Mouse (Mus musculus) ovary, adult 18-20 months (tissue): Measurements from ENCODE around the gene Mthfr.

Experiments
- DNase-seq: peaks from one replicate; pipeline ENCODE4 v3.0.0; 2022; ENCODE audit warnings: low spot score, mixed read lengths

The Mthfr gene

GRCm38 (mm10) chr4:148038600-148039253 is at the start of gene Mthfr, which contains the start of gene Clcn6:
TSS of gene Mthfr (plus strand) at chr4:148039077.
TSS of gene Clcn6 (minus strand) at chr4:148038821.
- DNase-seq: peak; percentile 99

DNA sequence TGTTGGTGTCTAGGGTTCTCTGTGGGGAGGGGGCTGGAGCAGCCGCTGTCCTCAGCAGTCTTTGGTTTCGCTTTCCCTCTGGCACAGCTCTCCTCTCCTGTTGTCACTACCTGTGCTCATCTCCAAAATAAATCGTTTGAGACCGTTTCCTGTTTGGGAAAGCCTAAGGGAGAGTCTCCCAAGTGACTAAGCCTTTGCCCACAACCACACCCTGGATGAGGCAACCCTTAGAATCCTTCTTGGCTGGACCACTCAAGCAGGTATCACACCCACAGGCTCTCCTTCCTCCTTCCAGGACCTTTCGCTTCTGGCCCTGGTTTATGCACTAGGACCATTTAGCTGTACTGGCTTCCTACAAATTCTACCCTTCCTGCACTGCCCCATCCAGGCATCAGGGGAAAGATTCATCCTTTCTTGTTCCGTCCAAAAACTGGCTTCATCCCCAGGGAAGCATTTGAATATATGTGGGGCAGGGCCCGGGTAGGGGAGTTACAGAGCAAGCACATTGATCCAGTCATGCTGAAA is 45.2 kb upstream of the Mthfr start:
- no peak for DNase-seq

- no peak for DNase-seq
Observed at GRCm38 (mm10) chr4:147995311-147995710, 43.6 kb upstream of the Mthfr start.

- no peak for DNase-seq
Observed at GRCm38 (mm10) chr4:148000202-148000772, 38.6 kb upstream of the Mthfr start, which contains the start of gene Nppa. TSS of gene Nppa (plus strand) at chr4:148000722.

DNA sequence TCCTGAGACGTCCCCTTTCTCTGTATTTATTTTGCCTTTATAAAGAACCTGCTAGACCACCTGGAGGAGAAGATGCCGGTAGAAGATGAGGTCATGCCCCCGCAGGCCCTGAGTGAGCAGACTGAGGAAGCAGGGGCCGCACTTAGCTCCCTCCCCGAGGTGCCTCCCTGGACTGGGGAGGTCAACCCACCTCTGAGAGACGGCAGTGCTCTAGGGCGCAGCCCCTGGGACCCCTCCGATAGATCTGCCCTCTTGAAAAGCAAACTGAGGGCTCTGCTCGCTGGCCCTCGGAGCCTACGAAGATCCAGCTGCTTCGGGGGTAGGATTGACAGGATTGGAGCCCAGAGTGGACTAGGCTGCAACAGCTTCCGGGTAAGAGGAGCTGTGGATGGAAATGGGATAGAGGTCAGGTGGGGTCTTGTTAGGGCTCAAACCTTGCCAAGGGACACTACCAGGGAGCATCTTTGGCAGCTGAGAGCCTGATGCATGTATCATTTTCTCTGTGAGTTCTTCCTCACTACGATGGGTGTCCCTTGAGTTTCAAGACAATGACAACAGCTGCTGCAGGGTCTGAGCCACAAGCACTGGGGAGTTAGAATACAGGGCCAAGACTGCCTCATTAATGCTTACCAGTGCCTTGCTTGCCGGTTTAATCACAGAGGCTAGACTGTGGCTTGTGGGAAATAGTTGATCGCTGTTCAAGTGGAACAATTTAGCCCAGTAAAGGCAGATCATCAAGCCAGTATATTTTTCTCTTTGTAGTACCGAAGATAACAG is 37.7 kb upstream of the Mthfr start:
- no peak for DNase-seq

- DNase-seq: no peak
Observed at GRCm38 (mm10) chr4:148001866-148002265, 37.0 kb upstream of the Mthfr start.

DNA sequence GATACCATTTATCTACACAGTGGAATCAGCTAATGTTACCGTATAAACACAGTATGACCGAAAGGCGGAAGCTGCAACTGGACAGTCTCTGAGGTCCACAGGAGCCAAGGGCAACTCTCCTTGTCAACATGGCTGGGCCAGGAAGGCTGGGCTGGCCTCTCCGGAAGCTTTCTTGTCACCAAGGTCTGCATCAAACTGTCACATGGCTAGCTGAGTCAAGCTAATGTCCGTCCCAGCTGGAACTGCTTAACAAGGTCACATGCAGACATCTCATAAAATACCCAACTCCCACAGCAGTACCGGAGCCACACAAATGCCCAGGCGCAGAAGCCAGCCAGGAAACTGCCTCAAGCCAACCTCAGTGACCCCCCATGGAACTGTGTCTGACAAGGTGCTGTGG is 34.5 kb upstream of the Mthfr start:
- no peak for DNase-seq

DNA sequence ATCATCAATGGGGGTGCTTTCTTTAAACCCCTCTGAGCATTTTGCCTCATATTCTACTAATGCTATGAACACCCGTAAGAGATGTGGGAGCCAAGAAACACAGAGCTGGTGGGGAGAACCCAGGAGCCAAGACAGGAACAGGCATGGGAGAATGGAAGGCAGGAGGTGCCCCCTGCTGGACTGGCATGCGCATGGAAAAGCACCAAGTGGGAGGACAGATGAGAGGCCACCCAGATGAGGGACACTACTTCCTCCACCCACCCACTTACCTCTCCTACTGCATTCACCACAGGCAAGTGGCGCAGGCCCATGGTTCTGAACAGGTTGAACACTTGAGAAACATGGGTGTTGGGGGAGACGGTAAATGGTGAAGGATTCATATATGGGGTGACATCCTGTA is 30.5 kb upstream of the Mthfr start:
- no peak for DNase-seq

DNA sequence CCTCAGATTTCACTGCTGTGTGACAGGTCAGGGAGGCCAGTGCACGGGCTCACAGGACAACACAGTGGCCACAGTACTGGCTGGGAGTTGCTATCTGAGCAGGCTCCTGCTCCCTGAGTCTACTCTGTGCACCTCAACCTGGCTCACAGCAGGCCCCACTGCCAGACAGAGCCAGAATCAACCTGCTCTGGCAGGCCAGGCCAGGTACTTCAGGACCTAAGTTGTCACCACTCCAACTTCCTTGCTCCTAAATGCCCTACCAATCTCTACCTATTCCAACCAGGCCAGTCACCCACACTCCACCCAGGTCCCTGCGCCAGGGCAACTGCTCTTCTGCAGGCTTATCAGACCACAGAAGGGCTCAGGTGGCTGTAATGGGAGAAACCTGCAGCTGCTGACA is 29.2 kb upstream of the Mthfr start:
- DNase-seq: no peak

- DNase-seq: no peak
Observed at GRCm38 (mm10) chr4:148011332-148011731, 27.5 kb upstream of the Mthfr start.

- DNase-seq: no peak
Observed at GRCm38 (mm10) chr4:148012216-148012615, 26.7 kb upstream of the Mthfr start.

- no peak for DNase-seq
Observed at GRCm38 (mm10) chr4:148015418-148015817, 23.5 kb upstream of the Mthfr start.

DNA sequence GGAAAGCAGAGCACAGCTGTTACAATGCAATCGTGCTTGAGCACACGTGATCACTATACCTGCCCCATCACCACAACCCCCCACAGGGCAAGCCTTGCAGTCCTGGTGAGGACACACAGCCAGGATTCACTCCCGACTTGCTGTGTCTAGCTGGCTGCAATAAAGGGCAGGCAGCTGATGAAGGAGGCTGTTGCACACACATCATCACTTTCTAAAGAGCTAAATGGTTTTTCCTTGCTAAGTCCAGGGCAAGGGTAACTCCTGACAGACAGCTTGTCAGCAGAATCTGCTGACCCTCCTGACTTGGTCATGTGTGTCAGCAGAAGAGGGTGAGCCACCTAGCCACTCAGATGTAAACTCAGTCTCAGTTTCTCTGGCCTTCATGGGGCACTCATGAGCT is 21.9 kb upstream of the Mthfr start:
- no peak for DNase-seq

DNA sequence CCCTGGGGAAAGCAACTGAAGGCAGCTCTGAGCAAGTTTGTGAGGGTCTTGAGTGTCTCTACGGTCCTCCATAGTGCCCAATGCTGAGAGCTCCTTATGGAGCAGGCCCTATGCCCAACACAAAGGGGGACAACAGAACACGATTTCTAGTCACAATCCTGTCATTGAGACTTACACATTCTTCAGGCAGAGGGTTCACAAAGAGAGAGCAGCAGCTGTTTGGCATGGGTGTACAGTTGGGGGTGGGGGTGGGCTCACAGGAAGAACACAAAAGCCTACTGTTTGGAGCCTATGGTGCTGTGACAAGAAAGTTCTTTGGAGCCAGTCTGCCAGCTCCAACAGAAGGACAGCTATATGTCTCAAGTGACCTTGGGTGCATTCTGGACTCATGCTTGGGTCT is 20.5 kb upstream of the Mthfr start:
- DNase-seq: no peak

DNA sequence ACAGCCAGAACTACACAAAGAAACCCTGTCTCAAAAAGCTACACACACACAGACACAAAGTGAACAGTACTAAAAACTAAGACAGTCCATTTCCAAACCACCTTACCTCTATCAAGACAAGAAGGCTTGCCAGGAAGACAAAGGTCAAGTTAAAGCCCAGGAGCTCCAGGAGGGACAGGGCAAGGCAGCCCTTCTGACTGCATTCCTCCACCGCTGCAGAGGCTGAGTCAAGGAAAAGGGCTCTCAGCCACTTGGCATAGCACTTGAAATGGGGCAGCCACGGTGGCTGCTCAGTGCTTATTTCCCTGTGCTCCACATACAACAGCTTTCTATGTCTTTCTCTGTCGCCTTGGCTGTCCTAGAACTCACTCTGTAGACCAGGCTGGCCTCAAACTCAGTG is 14.9 kb upstream of the Mthfr start:
- no peak for DNase-seq

- DNase-seq: no peak
Observed at GRCm38 (mm10) chr4:148029297-148029696, 9.6 kb upstream of the Mthfr start.

GRCm38 (mm10) chr4:148030506-148030905 is 8.4 kb upstream of the Mthfr start:
- DNase-seq: no peak

DNA sequence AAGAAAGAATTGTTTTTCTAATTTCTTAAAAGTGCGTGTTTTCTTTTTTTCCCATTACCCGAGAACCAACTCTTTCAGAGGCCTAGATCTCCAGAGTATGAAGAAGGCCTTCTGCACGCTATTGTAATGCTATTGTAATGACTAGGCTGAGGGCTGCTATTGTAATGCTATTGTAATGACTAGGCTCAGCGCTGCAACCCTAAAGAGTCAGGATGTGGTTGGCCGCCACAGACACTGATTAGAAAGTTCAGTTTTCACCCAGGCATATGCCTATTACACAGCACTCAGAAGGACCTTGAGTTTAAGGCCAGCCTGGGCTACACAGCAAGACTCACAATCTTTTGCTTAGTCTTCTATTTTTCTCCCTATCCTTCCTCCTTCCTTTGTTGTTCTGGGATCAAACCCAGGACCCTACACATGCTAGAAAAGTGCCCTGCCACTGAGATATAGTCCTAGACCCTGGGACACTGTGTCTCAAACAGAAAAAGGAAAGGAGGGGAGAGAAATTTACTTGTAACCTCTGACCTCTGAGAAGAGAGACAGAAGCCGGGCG is 4.9 kb upstream of the Mthfr start:
- no peak for DNase-seq

DNA sequence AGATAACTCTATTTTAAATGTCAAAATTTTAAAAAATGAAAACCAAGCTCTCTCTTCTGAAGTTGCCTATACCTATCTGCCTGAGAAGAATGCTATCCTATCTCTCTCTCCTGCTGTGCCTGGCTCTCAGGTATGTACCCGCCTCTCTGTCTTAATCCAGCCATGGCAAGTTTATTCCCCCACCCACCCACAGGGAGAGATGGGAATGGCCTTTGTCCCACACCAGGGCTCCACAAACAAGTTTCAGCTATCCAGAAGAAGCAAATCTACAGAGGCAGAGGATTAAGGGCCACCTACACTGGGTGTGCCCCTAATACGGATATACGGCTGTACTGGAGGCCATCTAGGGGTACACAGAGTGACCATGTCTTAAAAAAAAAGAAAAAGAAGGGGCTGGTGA is 3.4 kb upstream of the Mthfr start:
- DNase-seq: no peak

DNA sequence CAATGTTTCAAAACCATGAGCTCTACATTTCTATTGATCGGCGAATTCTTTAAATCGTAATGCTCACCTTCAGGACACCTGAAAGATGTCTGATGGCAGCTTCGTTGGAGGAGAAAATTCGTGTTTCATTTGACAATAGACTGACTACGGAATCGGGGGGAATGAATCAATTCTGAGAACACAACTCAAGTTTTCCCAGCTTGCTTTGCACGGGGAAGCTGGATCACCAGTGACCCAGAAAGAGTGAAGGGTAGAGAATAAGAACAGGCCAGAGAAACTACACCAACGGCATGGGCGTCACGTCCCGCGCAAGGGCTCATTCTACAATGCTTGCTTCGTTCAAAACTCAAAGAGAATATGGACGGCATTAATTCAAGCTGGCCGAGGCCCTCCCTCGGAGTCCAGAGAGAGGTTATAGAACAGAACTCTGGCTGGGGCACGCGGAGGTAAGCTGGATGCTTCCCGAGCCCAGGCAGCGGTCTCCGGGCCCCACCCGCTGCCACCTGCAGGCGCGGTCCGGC is 738 bp upstream of the Mthfr start:
- no peak for DNase-seq

GRCm38 (mm10) chr4:148039254-148040028 is 564 bp downstream of the Mthfr start:
- DNase-seq: no peak
